Mouse (Mus musculus) heart, adult 8-10 months (tissue): ENCODE results near the gene Iqgap1. TPM values are rescaled to one million over a fixed set of nuclear protein-coding genes. Genes with fewer than 3 reads are reported as not detected.

Experiments used
- DNase-seq: peaks from one replicate; pipeline ENCODE4 v3.0.0; 2022; ENCODE audit warnings: low spot score
- total RNA-seq, 4 experiments: library from RNA; stranded (reverse); gene quantifications; 2 replicates each; pipeline ENCODE4 v1.2.4; 2022

Iqgap1 gene
- total RNA-seq, result 10 to 100 TPM; 28.6 to 38.3 (median 31.5) TPM

DNA sequence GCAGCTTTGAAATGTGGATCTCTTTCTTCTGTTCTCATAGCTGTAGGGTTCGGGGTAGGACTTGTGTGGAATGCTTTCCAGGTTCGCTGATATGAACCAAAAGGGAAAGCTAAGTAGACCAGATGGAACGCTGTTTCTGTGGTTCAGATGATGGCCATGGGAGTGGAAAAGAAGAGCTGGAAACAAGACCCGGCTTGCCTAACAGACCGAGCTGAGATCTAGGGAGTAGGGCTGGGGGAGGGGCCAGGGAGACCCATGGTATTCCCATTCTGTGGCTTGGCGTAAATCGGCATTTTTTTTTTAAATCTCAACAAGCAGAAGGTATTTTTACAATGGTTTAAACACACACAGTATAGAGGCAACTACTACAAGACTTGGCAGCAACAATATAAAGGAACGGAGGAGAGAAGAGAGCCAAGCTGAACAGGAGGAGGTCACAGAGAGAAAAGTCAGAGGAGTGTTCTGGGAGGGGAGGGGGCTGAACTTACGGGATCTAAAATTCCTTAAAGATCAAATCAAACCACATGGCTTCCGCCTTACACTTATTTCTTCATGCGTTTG, at the start of gene Iqgap1:
Iqgap1 (minus strand) TSS at position 132 of the 561 bp plus-strand sequence.
- DNase-seq, result no peak

DNA sequence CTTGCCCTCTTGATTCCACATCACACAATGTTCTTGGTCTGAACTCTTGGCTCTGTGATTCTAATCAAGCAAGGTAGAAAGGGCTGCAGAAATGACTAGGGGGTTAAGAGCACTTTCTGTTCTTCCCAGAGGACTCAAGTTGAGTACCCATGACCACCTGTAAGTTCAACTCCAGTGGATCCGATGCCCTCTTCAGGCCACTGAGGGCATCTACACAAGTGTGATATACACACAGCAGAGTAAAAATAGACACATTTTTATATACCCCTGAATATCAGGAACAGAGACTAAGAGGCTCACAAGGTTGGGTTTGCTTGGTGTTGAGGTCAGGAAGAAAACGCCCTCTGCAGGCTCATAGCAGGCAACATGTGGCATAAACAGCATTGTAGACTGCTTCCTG, 47.9 kb upstream of the Iqgap1 start:
- no peak for DNase-seq

DNA sequence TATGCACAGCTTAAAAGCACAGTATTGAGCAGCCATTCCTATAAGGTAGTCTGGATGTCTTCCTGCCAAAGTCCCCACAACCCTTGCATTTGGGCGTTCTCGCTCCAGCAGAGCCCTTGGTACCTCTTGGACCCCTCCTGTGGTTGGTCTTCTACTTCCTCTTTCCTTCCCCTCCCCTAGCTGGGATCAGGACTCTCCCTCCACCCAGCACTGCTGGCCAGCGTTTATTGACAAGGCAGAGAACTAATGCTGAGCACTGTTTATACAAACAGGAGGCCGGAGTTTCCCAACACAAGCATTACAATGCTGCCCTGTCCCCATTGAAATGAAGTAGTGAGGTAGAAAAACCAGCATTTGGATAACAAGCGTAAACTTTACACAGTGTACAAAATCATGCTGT, 47.3 kb upstream of the Iqgap1 start:
- DNase-seq, result no peak

- no peak for DNase-seq
Measured at GRCm38 (mm10) chr7:80868686-80869085, 42.9 kb upstream of the Iqgap1 start.

DNA sequence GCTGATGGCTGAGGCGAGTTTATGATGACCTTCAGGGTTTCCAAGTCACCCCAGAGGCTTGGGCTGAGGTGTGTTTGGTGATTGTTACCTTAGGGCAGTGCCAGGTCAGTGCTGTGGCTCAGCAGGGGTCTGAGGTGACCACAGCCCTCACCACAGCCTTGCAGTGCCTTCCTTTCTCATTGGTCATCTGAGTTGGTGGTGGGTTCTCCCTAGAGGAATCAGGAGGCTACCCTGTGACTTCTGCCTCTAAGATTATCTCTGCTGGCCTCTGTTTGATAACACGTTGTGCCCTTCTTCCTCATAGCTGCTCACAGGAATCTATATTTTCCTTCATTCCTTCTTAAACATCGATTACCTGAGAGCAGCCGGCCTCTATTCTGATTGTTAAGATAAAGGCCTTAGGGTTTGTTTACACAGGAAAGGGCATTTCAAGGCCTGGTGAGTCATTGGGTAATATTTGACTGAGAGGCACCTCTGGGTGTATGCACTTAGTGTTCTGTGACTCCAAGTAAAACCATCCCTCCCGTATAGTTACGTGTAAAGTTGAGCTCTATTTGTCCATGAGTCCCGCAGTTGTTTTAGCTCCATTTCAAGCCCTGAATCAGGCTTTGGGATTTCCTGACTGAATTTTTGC, 40.9 kb upstream of the Iqgap1 start:
- no peak for DNase-seq

GRCm38 (mm10) chr7:80865521-80865920, 39.7 kb upstream of the Iqgap1 start:
- no peak for DNase-seq

DNA sequence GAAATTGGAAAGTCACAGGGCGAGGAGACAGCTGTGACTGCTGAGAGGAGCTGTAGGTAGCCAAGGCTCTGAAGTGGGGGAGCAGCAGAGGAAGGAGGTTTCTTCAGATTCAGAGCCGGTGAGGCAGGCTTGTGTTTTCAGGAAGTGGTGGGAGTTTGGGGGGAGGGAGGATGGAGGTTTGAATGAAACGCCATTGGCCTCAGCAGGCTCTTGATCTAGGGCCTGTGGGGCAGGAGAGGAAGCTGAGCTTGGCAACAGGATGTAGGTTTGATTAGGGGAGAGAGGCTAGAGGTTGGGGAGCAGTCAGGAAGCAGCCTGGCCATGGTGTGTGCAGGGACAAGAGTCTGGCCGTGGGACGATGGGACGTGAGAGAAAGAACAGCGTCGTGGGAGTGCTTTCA, 39.1 kb upstream of the Iqgap1 start:
- DNase-seq, result no peak

GRCm38 (mm10) chr7:80864151-80864550, 38.4 kb upstream of the Iqgap1 start:
- no peak for DNase-seq

DNA sequence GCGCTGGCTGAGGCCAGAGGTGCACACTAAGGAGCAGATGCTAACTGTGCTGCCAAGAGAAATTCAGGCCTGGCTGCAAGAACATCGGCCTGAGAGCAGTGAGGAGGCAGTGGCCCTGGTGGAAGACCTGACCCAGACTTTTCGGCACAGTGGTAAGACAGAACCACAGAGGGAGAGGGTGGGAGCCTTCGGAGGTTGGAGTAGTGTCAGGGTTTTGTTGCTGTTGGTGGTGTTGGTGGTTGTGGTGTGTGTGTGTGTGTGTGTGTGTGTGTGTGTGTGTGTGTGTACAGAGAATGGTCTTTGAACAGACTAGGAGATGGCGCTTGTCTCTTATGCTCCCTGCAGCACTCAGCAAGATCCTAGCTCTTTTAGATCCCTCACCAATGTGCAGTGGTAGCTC, 37.7 kb upstream of the Iqgap1 start:
- DNase-seq, result no peak

GRCm38 (mm10) chr7:80862475-80862874, 36.7 kb upstream of the Iqgap1 start:
- no peak for DNase-seq

- DNase-seq, result peak; percentile 95
Measured at GRCm38 (mm10) chr7:80860729-80861274, 35.0 kb upstream of the Iqgap1 start, which contains the start of gene Zscan2. Zscan2 (plus strand) TSS chr7:80860920.

- DNase-seq, result peak; percentile 48
Measured at GRCm38 (mm10) chr7:80860227-80860626, 34.5 kb upstream of the Iqgap1 start.

- DNase-seq, result peak; percentile 79
Measured at GRCm38 (mm10) chr7:80857181-80857580, 31.4 kb upstream of the Iqgap1 start.

- DNase-seq, result no peak
Measured at GRCm38 (mm10) chr7:80855316-80855715, 29.5 kb upstream of the Iqgap1 start.

- no peak for DNase-seq
Measured at GRCm38 (mm10) chr7:80853218-80853617, 27.4 kb upstream of the Iqgap1 start.

- no peak for DNase-seq
Measured at GRCm38 (mm10) chr7:80850520-80850919, 24.7 kb upstream of the Iqgap1 start.

- peak; percentile 68 for DNase-seq
Measured at GRCm38 (mm10) chr7:80849710-80850109, 23.9 kb upstream of the Iqgap1 start.

- DNase-seq, result no peak
Measured at GRCm38 (mm10) chr7:80849267-80849666, 23.5 kb upstream of the Iqgap1 start.

DNA sequence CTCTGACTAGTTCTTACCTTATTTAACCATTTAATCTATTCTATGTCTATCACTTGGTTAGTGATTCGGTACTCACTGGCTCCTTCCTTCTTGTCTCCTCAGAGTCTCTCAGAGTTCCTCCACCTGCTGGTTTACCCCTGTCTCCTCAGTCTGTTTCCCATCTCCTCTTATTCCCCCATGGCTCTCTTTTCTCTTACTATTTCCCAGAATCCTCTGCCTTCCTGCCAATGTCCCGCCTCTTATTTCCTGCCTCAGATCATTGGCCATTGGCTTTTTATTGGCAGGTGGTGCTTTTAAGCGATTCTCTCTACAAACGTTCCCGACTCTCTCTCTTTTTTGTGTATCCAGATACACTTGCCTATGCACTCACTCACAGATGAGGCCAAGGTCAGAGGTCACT, 20.9 kb upstream of the Iqgap1 start:
- DNase-seq, result no peak

DNA sequence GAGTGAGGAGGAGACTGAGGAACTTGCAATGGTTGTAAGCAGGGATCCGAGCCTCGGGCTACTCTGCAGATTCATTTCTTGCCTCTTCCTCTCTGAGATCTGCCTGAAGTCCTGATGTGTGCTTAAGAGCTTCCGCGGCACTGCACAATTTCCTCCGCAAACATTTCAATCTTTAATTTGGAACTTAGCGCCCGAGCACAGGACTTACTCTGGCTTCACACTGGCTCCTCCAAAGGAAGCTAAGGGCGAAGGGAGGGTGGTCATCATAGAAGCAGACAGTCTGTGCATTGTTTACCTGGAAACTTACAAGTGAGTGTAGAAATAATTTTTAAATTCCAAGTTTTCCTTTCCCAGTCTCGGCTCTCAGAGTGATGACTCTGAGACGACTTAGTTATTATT, 20.5 kb upstream of the Iqgap1 start:
- no peak for DNase-seq

DNA sequence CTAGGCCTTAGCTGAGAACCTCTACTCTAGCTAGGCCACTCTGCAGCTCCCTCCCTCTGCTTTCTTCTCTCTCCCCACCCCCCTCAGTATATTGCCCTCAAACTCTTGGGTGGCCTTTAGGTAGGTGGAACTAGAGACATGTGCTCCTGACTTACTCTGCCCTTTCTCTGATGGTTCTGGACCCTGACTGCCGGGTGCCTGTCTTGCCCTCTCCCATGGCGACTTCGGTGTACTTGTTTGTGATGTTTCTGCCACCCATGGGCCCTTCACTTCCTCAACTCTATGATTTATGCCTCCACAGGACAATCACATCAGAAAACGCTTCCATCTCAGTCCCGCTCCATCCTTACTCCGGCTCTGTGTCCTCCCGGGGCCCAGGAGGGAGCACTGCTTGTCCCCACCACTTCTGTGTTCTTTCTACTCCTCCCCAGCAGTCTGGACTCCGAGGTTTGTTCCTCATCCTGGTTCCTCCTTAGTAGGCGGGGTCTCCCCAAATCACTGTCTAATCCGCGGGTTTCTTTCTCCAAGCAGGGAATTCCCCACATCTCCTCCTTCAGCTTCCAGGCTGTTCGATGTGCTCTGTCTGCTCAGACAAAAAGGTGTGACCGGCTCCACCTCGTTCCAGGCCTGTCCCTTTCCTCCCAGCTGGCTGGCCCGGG, 20.0 kb upstream of the Iqgap1 start:
- peak; percentile 70 for DNase-seq

- no peak for DNase-seq
Measured at GRCm38 (mm10) chr7:80844691-80845090, 18.9 kb upstream of the Iqgap1 start.
